ENCODE assay signal across 7 mouse cellular contexts in genomic region chr7:73533457-73533856, GRCm38 (mm10). TPM values are rescaled to one million over a fixed set of nuclear protein-coding genes. Genes with fewer than 3 reads are reported as not detected.
DNase-seq lines count a peak whose midpoint lies in the region; ATAC-seq lines count a peak whose summit lies in the region.

No protein-coding gene starts in this region.

- no peaks in the 10 kb centered on the region for H3K9me3 ChIP-seq in lung, embryonic 15.5 days
- no peaks in the 10 kb centered on the region for H3K9me3 ChIP-seq in embryonic facial prominence, embryonic 14.5 days (ENCODE audit: control insufficient read depth, low read length)
- H3K9me3 ChIP-seq in hindbrain, embryonic 15.5 days, result no peaks in the 10 kb centered on the region
- H3K9me3 ChIP-seq in neural tube, embryonic 14.5 days (ENCODE audit: control insufficient read depth, low read length), result no peaks in the 10 kb centered on the region

- H3K4me2 ChIP-seq in lung, embryonic 15.5 days, result peak overlapping the region; percentile 22
- no peak overlapping the region for H3K4me2 ChIP-seq in embryonic facial prominence, embryonic 14.5 days (ENCODE audit: low read depth, low read length)
- no peak overlapping the region for H3K4me2 ChIP-seq in hindbrain, embryonic 15.5 days
- no peak overlapping the region for H3K4me2 ChIP-seq in neural tube, embryonic 14.5 days (ENCODE audit: low read depth, low read length)

- H3K27ac ChIP-seq in lung, embryonic 15.5 days, result peak overlapping the region; percentile 60
- H3K27ac ChIP-seq in embryonic facial prominence, embryonic 14.5 days (replicated peaks; ENCODE audit: low read depth, low read length), result peak overlapping the region; percentile 69; the same call in 1 of the 2 replicates
- H3K27ac ChIP-seq in hindbrain, embryonic 15.5 days (replicated peaks), result peak overlapping the region; percentile 6
- peak overlapping the region; percentile 17 for H3K27ac ChIP-seq in neural tube, embryonic 14.5 days (ENCODE audit: low read depth, low read length)

- ATAC-seq in lung, embryonic 15.5 days (ENCODE audit: borderline replicate concordance, extremely low read depth, low FRiP score, low TSS enrichment), result no peak
- no peak for ATAC-seq in embryonic facial prominence, embryonic 14.5 days (ENCODE audit: low read depth)
- no peak for ATAC-seq in hindbrain, embryonic 15.5 days (ENCODE audit: low FRiP score, low read depth)
- ATAC-seq in neural tube, embryonic 14.5 days (ENCODE audit: low read depth), result no peak

- WGBS in lung, embryonic 15.5 days, result 27% methylated on average over 2 of the region's 2 CpGs
- 38% methylated on average over 2 of the region's 2 CpGs for WGBS in embryonic facial prominence, embryonic 14.5 days
- WGBS in hindbrain, embryonic 15.5 days, result 54% methylated on average over 2 of the region's 2 CpGs
- 63% methylated on average over 2 of the region's 2 CpGs for WGBS in neural tube, embryonic 14.5 days

- no peak overlapping the region for H3K4me3 ChIP-seq in lung, embryonic 15.5 days
- no peak overlapping the region for H3K4me3 ChIP-seq in embryonic facial prominence, embryonic 14.5 days (ENCODE audit: low read depth, low read length)
- no peak overlapping the region for H3K4me3 ChIP-seq in hindbrain, embryonic 15.5 days
- H3K4me3 ChIP-seq in neural tube, embryonic 14.5 days (ENCODE audit: low read depth, low read length), result no peak overlapping the region

- intact Hi-C loops in left cerebral cortex, postnatal 10 days (cut with DNase I), result no loop called here

- H3K36me3 ChIP-seq in lung, embryonic 15.5 days, result peaks cover 4% of the 10 kb centered on the region; the same call in 1 of the 2 replicates
- H3K36me3 ChIP-seq in embryonic facial prominence, embryonic 14.5 days (ENCODE audit: control insufficient read depth, insufficient read depth, low read length), result peaks cover 27% of the 10 kb centered on the region
- no peaks in the 10 kb centered on the region for H3K36me3 ChIP-seq in hindbrain, embryonic 15.5 days
- H3K36me3 ChIP-seq in neural tube, embryonic 14.5 days (ENCODE audit: control insufficient read depth, insufficient read depth, low read length), result no peaks in the 10 kb centered on the region

- DNase-seq in lung, postnatal 36 days, result no peak
- DNase-seq in embryonic facial prominence, embryonic 14.5 days (ENCODE audit: low spot score), result no peak
- no peak for DNase-seq in left cerebral cortex, postnatal 10 days (ENCODE audit: extremely low spot score in 1 of 2, low spot score in 2 of 2)
- DNase-seq in right cerebral cortex, postnatal 4 days, result no peak

- H3K9ac ChIP-seq in lung, embryonic 15.5 days, result peak overlapping the region; percentile 18
- H3K9ac ChIP-seq in embryonic facial prominence, embryonic 14.5 days (ENCODE audit: low read depth, low read length), result peak overlapping the region; percentile 32; the same call in 1 of the 2 replicates
- H3K9ac ChIP-seq in hindbrain, embryonic 15.5 days, result no peak overlapping the region
- H3K9ac ChIP-seq in neural tube, embryonic 14.5 days (replicated peaks; ENCODE audit: low read depth, low read length), result no peak overlapping the region

- H3K4me1 ChIP-seq in lung, embryonic 15.5 days, result peaks cover 71% of the 10 kb centered on the region
- H3K4me1 ChIP-seq in embryonic facial prominence, embryonic 14.5 days (ENCODE audit: control insufficient read depth, insufficient read depth, low read length), result peaks cover 29% of the 10 kb centered on the region
- H3K4me1 ChIP-seq in hindbrain, embryonic 15.5 days (replicated peaks), result peaks cover 51% of the 10 kb centered on the region
- peaks cover 34% of the 10 kb centered on the region for H3K4me1 ChIP-seq in neural tube, embryonic 14.5 days (ENCODE audit: control insufficient read depth, insufficient read depth, low read length)

- H3K27me3 ChIP-seq in lung, embryonic 15.5 days, result no peaks in the 10 kb centered on the region
- no peaks in the 10 kb centered on the region for H3K27me3 ChIP-seq in embryonic facial prominence, embryonic 14.5 days (replicated peaks; ENCODE audit: control insufficient read depth, insufficient read depth, low read length)
- no peaks in the 10 kb centered on the region for H3K27me3 ChIP-seq in hindbrain, embryonic 15.5 days
- H3K27me3 ChIP-seq in neural tube, embryonic 14.5 days (ENCODE audit: control insufficient read depth, insufficient read depth, low read length), result no peaks in the 10 kb centered on the region

RNA-seq across cellular contexts. Expression of gene Chd2, which starts 8.2 kb away (rescaled TPM):
- 48.8 and 59.0 TPM in 2 replicates for polyA plus RNA-seq in lung, embryonic 15.5 days (2015; fragmentation: Nextera tagmentation; extraction: Ambion mirVana)
- 39.5 and 54.6 TPM in 2 replicates for polyA plus RNA-seq in embryonic facial prominence, embryonic 14.5 days (2014; fragmentation: Nextera tagmentation; extraction: Ambion mirVana)
- 34.9 and 37.2 TPM in 2 replicates for polyA plus RNA-seq in hindbrain, embryonic 15.5 days (2015; fragmentation: Nextera tagmentation; extraction: Ambion mirVana)
- 41.8 and 45.5 TPM in 2 replicates for polyA plus RNA-seq in neural tube, embryonic 14.5 days (2014; fragmentation: Nextera tagmentation; extraction: Ambion mirVana)
- total RNA-seq in left cerebral cortex, postnatal 10 days (2021), result 10 to 100 TPM; 42.9 to 52.4 TPM

Comparison
In these comparisons a context has a peak if more than half of its experiments do, and no peak if none do; other contexts are left out.
1. H3K27ac ChIP-seq: peak in every context shown above with its lines; median percentile 69 in embryonic facial prominence, embryonic 14.5 days; 60 in lung, embryonic 15.5 days; 17 in neural tube, embryonic 14.5 days; 6 in hindbrain, embryonic 15.5 days.
2. H3K9ac ChIP-seq: peak in lung, embryonic 15.5 days (single experiment) and embryonic facial prominence, embryonic 14.5 days (single experiment); none in hindbrain, embryonic 15.5 days (single experiment) and neural tube, embryonic 14.5 days (single experiment).